Comparison of ENCODE assay signal across 10 mouse cellular contexts in the genomic region with DNA sequence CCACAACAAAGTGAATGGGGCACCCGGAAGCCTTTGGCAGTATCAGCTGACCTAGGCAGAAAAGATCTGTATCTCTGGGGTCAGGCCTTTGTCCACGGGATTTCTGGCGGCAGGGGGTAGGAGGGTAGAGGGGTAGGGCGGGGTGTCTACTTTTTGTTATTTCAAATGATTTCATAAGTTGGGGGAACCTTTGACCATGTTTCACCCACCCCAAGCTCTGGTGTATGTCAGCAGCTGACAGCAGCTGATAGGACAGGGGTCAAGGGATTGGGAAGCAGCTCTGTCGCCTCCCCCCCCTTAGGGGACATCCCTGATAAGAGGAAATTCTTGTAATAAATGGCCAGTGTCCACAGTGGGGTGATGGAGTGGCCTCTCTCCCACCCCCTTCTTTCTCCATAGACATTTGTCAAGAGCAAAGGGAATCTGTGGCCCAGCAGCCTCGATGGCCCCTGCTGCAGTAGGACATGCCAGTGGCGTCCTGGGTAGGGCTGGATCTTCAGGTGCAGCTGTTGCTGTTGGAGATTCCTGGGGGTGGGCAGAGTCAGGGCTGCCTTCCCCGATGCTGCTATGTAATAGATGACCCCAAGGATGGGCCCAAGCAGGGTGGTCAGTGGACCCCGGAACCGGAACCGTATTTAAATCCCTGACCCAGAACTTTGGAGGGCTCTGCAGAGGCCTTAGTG.
DNase-seq lines count a peak whose midpoint lies in the region; ATAC-seq and TF ChIP-seq lines count a peak whose summit lies in the region.
"Had no signal": no experiment of that assay in that cellular context is flagged by ENCODE, and none has a peak within 500 bp of the region (broad histone marks: within the 10 kb centered on the region; RNA-seq: fewer than 3 reads in every experiment).

No protein-coding gene starts in this region.

- in situ Hi-C loops in ES-E14 (cut with MboI; ENCODE audit: low sequenced_read_pairs in 2 of 2, unreplicated experiment in 2 of 2): no loop called here

- ATAC-seq in hindbrain, postnatal 0 days: no peak
- no peak for ATAC-seq in midbrain, embryonic 13.5 days

- TF ChIP-seq CTCF in hindbrain, postnatal 0 days (IDR thresholded peaks at IDR 0.05; ENCODE audit: low read depth): no peak

- H3K27me3 ChIP-seq in embryonic facial prominence, embryonic 10.5 days (replicated peaks; ENCODE audit: low read depth, poor library complexity, severe bottlenecking): no peaks in the 10 kb centered on the region
- no peaks in the 10 kb centered on the region for H3K27me3 ChIP-seq in hindbrain, postnatal 0 days (ENCODE audit: insufficient read depth, low read length)
- H3K27me3 ChIP-seq in midbrain, embryonic 13.5 days: no peaks in the 10 kb centered on the region

- peaks cover 8 to 55% of the 10 kb centered on the region in 2 experiments for H3K4me1 ChIP-seq in ES-E14 (ENCODE audit: control insufficient read depth in 2 of 2, insufficient read depth in 2 of 2, low read length in 2 of 2, poor library complexity in 1 of 2)
- H3K4me1 ChIP-seq in embryonic facial prominence, embryonic 10.5 days: peaks cover 97% of the 10 kb centered on the region
- H3K4me1 ChIP-seq in hindbrain, postnatal 0 days (ENCODE audit: insufficient read depth, low read length): peaks cover 47% of the 10 kb centered on the region
- H3K4me1 ChIP-seq in midbrain, embryonic 13.5 days (replicated peaks): peaks cover 98% of the 10 kb centered on the region

- WGBS in embryonic facial prominence, embryonic 10.5 days: 57% methylated on average over 11 of the region's 11 CpGs
- WGBS in hindbrain, postnatal 0 days: 36% methylated on average over 11 of the region's 11 CpGs
- 54% methylated on average over 11 of the region's 11 CpGs for WGBS in midbrain, embryonic 13.5 days

- 0 out of 2 replicates have a peak overlapping the region, but pooled peaks have one; percentile 21 for H3K27ac ChIP-seq in ES-E14 (ENCODE audit: insufficient read depth, low read depth, low read length, poor library complexity, severe bottlenecking)
- H3K27ac ChIP-seq in embryonic facial prominence, embryonic 10.5 days (replicated peaks): peak overlapping the region; percentile 83
- peak overlapping the region; percentile 78 for H3K27ac ChIP-seq in hindbrain, postnatal 0 days
- H3K27ac ChIP-seq in midbrain, embryonic 13.5 days: peak overlapping the region; percentile 82
- H3K27ac ChIP-seq: heart, adult 2 months; macrophage had no signal

- H3K4me2 ChIP-seq in hindbrain, postnatal 0 days (ENCODE audit: low read depth, low read length): no peak overlapping the region
- H3K4me2 ChIP-seq in midbrain, embryonic 13.5 days (replicated peaks): peak overlapping the region; percentile 31; the same call in 1 of the 2 replicates

- no peaks in the 10 kb centered on the region for H3K9me3 ChIP-seq in ES-E14 (ENCODE audit: control insufficient read depth, insufficient read depth, low read depth, low read length)
- no peaks in the 10 kb centered on the region for H3K9me3 ChIP-seq in embryonic facial prominence, embryonic 10.5 days
- no peaks in the 10 kb centered on the region for H3K9me3 ChIP-seq in hindbrain, postnatal 0 days (ENCODE audit: low read length)
- no peaks in the 10 kb centered on the region for H3K9me3 ChIP-seq in midbrain, embryonic 13.5 days

- DNase-seq in ES-E14 (ENCODE audit: low read depth, low spot score): no peak
- no peak for DNase-seq in embryonic facial prominence, embryonic 10.5 days (ENCODE audit: low spot score)
- DNase-seq in hindbrain, postnatal 0 days (ENCODE audit: low spot score): no peak
- DNase-seq in left cerebral cortex, adult 18-20 months (ENCODE audit: low spot score in 2 of 2): no peak
- no peak for DNase-seq in ovary, postnatal 10 days (ENCODE audit: low spot score)
- DNase-seq in gastrocnemius, postnatal 25 days: no peak
- DNase-seq: cerebellum, adult 8-10 months; heart, adult 2 months had no signal

- H3K36me3 ChIP-seq in ES-E14 (ENCODE audit: control insufficient read depth, insufficient read depth, low read length, poor library complexity, severe bottlenecking): no peaks in the 10 kb centered on the region; the same call in 1 of the 2 replicates
- peaks cover 31% of the 10 kb centered on the region for H3K36me3 ChIP-seq in embryonic facial prominence, embryonic 10.5 days (replicated peaks)
- no peaks in the 10 kb centered on the region for H3K36me3 ChIP-seq in hindbrain, postnatal 0 days (ENCODE audit: insufficient read depth, low read length)
- H3K36me3 ChIP-seq in midbrain, embryonic 13.5 days: no peaks in the 10 kb centered on the region

- no peak overlapping the region for H3K4me3 ChIP-seq in ES-E14 (ENCODE audit: insufficient read depth in 1 of 2, low read depth in 1 of 2, low read length in 2 of 2, poor library complexity in 1 of 2, severe bottlenecking in 1 of 2)
- H3K4me3 ChIP-seq in embryonic facial prominence, embryonic 10.5 days: peak overlapping the region; percentile 38
- no peak overlapping the region for H3K4me3 ChIP-seq in hindbrain, postnatal 0 days (ENCODE audit: low read length)
- H3K4me3 ChIP-seq in midbrain, embryonic 13.5 days (replicated peaks): no peak overlapping the region
- H3K4me3 ChIP-seq: heart, adult 2 months had no signal

- H3K9ac ChIP-seq in ES-E14 (ENCODE audit: insufficient read depth, low read depth, low read length, poor library complexity, severe bottlenecking): no peak overlapping the region
- no peak overlapping the region for H3K9ac ChIP-seq in hindbrain, postnatal 0 days (replicated peaks; ENCODE audit: low read length)
- 0 out of 2 replicates have a peak overlapping the region, but pooled peaks have one; percentile 12 for H3K9ac ChIP-seq in midbrain, embryonic 13.5 days (replicated peaks)

TF ChIP-seq in ES-E14, 5 proteins besides CTCF, POLR2A, EP300 and RAD21:
- TF ChIP-seq HCFC1 (IDR thresholded peaks at IDR 0.05; ENCODE audit: borderline replicate concordance, insufficient read depth, low read length) (no peak), MAFK (IDR thresholded peaks at IDR 0.05; ENCODE audit: insufficient read depth, low read depth, low read length) (no peak), ZNF384 (IDR thresholded peaks at IDR 0.05; ENCODE audit: low read depth, low read length) (no peak), ZC3H11A (IDR thresholded peaks at IDR 0.05; ENCODE audit: borderline replicate concordance, low read depth, low read length) (no peak), CHD2 (IDR thresholded peaks at IDR 0.05; ENCODE audit: low read depth, low read length) (no peak)

Comparison
In these comparisons a context has a peak if more than half of its experiments do, and no peak if none do; other contexts are left out.
1. H3K27ac ChIP-seq: peak in every context shown above with its lines; median percentile 83 in embryonic facial prominence, embryonic 10.5 days; 82 in midbrain, embryonic 13.5 days; 78 in hindbrain, postnatal 0 days; 21 in ES-E14.